Mouse (Mus musculus) urinary bladder, postnatal 10 days (tissue): ENCODE measurements around the gene Ppcdc.
"Not testable (repeated sequence)": the region's sequence is repeated elsewhere in the genome, so short reads cannot be mapped to it uniquely, and the experiment has no call there.

Source experiments
- DNase-seq: peaks from one replicate; pipeline ENCODE4 v3.0.0; 2022; ENCODE audit warnings: low spot score

The Ppcdc gene

DNA sequence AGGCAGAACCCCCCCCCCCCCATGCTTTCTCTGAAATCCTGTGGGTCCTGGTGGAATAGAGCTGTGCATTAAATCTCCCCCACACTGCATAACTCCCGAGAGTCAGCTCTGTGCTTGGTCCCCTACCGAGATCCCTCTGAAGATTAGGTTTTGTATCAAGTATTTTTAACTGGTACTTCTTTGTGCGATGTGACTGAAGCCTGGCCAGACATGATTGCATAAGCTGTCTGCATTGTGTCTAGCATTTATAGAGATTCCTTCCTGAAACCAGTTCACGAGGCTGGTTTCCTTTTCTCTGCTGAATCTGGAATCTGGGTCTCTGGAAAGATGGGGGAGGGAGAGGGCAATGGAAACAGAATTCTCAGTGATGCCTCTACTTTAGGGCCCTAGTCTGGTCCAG, 11.5 kb downstream of the Ppcdc start:
- DNase-seq = no peak

DNA sequence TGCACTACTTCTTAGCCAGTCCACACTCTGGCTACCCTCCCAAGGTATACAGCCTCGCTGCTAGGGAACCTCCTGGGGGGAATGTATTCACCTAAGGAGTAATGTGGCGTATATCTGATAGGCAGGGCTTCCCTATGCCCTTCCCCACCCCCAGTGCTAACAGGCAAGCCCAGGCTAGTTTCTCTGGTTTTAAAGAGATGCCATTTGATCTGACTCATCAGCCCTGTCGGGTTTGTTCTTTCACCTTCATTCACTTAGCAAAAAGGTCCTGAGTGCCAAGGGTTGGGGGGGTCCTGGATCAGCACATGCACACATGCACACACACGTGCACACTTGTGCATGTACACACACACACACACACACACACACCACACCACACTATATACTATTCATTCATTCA, 12.0 kb downstream of the Ppcdc start:
- no peak for DNase-seq

- DNase-seq = not testable (repeated sequence)
Measured at GRCm38 (mm10) chr9:57427123-57427522, 12.8 kb downstream of the Ppcdc start.

GRCm38 (mm10) chr9:57425116-57425515, 14.8 kb downstream of the Ppcdc start:
- no peak for DNase-seq

GRCm38 (mm10) chr9:57424066-57424465, 15.9 kb downstream of the Ppcdc start:
- DNase-seq = no peak

GRCm38 (mm10) chr9:57421688-57422111, 18.2 kb downstream of the Ppcdc start:
- DNase-seq = no peak

DNA sequence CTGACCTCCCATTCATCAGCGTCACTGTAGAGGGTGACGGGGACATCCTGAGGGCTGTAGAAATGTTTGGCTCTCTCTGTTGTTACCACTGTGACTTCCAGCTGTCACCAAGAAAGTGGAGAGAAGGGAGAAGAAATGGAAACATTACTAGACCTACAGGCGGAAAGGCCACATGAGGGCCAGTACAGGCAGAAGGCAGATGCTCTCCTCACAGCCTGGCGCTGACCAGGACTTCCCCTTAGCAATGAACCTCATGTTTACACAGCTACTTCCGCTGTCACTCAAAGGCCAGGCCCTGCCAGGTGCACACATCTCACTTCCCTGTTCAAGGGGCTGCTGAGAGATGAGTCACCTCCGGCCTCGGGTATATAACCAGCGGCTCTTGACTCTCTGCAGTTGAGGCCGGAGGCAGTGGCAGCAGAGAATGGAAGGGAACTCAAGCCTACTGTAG, 18.8 kb downstream of the Ppcdc start:
- no peak for DNase-seq

GRCm38 (mm10) chr9:57420321-57421120, 19.4 kb downstream of the Ppcdc start:
- peak; percentile 65 for DNase-seq

DNA sequence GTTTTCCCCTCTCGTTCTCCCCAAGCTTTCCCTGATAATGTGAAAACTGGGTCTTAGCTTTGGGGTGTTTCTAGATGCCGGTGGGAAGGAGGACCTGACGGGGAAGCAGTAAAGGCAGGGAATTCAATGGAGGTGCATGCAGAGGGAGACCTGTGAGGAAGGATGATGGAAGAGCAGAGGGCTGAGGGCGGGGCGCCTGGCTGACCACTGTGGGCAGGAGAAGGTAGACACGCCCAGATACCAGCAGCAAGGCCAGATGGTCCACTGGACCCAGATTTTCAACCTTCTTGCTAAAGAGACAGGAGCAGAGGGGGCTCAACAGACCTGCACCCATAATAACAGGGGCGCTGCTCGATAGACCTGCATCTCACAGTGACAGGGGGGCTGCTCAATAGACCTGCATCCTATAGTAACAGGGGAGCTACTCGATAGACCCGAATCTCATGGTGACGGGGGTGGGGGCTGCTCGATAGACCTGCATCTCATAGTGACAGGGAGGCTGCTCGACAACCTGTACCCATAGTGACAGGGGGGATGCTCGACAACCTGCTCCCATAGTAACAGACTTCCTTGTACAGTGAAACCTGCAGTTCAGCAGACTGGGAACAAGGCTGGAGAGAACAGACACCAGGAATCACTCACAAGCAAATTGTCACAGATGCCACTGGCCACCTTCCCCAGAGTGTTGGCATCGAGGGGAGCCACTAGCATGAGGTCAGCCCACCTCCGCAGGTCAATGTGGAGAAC, 20.2 kb downstream of the Ppcdc start:
- no peak for DNase-seq

- DNase-seq = no peak
Measured at GRCm38 (mm10) chr9:57417341-57417740, 22.6 kb downstream of the Ppcdc start.

- DNase-seq = no peak
Measured at GRCm38 (mm10) chr9:57407120-57407905, 32.6 kb downstream of the Ppcdc start.

- no peak for DNase-seq
Measured at GRCm38 (mm10) chr9:57406395-57406794, 33.5 kb downstream of the Ppcdc start.

DNA sequence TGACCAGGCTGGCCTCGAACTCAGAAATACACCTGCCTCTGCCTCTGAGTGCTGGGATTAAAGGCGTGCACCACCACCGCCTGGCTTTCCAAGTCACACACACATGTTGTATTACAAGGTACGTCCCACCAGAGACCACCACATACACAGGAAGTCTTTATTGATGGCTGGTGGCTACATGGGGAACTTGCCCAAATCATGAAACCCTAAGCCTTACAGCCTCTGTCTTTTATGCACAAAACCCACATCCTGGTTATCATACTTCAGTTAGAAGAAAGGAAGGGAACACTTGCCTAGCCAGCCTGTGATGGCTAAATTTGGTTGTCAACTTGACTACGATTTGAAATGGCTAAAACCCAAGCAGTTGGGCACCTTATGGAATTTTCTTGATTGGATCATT, 35.9 kb downstream of the Ppcdc start:
- DNase-seq = no peak

GRCm38 (mm10) chr9:57402318-57403251, 37.3 kb downstream of the Ppcdc start:
- DNase-seq = no peak

DNA sequence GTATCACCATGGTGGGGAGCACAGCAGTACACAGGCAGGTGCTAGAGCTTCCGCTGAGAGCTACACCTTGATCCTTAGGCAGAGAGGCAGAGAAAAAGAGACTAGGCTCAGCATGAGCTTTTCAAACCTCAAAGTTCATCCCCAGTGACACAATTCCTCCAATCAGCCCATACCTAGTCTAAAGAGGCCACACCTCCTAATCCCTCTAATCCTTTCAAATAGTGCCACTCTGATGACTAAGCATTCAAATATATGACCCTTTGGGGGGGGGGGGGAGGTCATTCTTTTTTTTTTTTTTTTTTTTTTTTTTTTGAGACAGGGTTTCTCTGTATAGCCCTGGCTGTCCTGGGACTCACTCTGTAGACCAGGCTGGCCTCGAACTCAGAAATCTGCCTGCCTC, 41.2 kb downstream of the Ppcdc start:
- DNase-seq = no peak

GRCm38 (mm10) chr9:57392892-57393291, 47.0 kb downstream of the Ppcdc start:
- no peak for DNase-seq

GRCm38 (mm10) chr9:57390869-57391268, 49.1 kb downstream of the Ppcdc start:
- no peak for DNase-seq

DNA sequence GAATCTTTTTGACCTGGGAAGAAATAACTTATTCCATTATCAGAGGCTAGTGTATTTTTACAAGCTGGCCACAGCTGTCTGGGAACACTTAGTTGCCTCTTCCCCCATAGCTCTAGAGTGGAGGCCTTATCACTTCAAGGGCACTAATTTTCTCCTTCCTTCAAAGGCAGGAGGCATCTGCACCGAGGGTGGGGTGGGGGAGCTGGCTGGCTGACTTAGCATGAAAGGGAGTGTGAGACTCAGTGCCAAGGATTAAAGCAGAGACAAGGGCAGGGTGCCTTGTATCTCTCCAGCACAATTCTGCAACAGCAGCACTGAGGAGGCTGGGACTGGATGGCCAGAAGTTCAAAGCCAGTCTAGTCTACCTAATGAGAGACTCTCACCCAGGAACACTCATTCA, 50.8 kb downstream of the Ppcdc start:
- DNase-seq = no peak

DNA sequence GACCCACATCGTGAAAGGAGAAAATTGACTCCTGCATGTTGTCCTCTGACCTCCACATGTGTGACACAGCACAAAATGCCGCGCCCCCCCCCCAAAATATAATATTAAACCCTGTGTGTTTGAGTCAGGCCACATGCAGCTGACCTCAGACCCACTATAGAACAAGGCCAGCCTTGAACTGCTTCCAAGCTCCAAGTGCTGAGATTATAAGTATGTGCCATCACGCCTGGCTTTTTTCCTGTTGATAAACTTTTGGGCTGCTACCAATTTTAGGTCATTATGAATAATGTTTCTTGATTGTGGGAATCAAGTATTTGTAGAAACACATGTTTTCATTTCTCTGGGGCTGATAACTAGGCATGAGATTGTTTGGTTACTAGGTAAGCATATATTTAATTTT, 53.0 kb downstream of the Ppcdc start:
- DNase-seq = no peak

DNA sequence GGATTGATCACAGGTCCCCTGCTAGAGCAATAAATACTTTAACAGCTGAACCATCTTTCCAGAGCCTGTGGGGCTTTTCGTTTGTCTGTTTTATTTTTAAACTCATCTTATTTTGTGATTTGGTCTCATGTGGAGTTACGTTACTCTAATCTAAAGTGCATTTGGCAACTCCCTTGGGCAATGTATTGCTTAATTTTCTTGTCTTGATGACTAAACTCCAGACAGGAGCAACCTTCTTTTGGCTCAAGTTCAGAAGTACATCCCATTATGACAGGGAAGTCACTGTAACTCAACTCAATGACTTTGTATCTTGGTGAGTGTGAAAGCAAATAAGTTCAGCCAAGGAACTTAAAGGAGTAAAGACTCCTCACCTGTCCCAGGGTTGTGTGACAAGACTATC, 55.3 kb downstream of the Ppcdc start:
- no peak for DNase-seq

- no peak for DNase-seq
Measured at GRCm38 (mm10) chr9:57360999-57361398, 78.9 kb downstream of the Ppcdc start.
